ENCODE assay signal across 2 mouse cellular contexts in the genomic region with DNA sequence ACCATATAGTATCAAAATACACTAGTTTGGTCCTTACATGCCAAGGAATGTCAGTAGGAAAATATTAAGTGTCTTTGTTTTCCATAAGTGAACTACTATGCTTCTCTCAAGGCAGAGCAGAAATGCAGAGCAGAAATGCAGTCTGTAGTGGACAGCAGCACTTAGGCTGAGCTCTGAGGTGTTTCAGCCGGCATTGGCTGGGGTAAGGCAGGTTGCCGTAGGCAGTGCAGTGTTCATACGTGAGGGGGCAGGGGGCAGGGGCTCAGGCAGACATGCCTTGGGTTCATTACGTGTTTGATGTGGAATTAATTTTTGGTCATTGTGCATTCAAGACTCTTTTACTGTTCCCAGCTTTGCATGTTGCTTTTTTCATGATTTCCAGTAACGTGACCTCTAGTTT.
TF ChIP-seq lines count a peak whose summit lies in the region.

No protein-coding gene starts in this region.

TF ChIP-seq in CH12.LX, 34 proteins besides CTCF, POLR2A, EP300 and RAD21 (continued from another document):
- TF ChIP-seq JUND (conservative IDR thresholded peaks at IDR 0.05; ENCODE audit: low read depth, low read length): 0 out of 2 replicates have a peak, but pooled peaks have one; percentile 4
- peak; percentile 48; the same call in 1 of the 2 replicates for TF ChIP-seq BHLHE40 (IDR thresholded peaks at IDR 0.05; ENCODE audit: low read depth, low read length)
- TF ChIP-seq MXI1 (IDR thresholded peaks at IDR 0.05; ENCODE audit: low read depth, low read length): no peak
- 0 out of 2 replicates have a peak, but pooled peaks have one; percentile 18 for TF ChIP-seq ETS1 (conservative IDR thresholded peaks at IDR 0.05; ENCODE audit: low read depth, low read length)
- no peak; the same call in 1 of the 2 replicates for TF ChIP-seq SIN3A (IDR thresholded peaks at IDR 0.05; ENCODE audit: low read length)
- no peak for TF ChIP-seq MAX (IDR thresholded peaks at IDR 0.05; ENCODE audit: low read length)

TF ChIP-seq in myocyte, 11 proteins besides CTCF, POLR2A, EP300 and RAD21 (continued from another document):
- no peak for TF ChIP-seq SRF (IDR thresholded peaks at IDR 0.05; ENCODE audit: control insufficient read depth, insufficient read length, low read depth)
